Mouse (Mus musculus) layer of hippocampus, postnatal 14 days (tissue): ENCODE measurements at regions not wholly inside any gene's neighbourhood (a gene's known extent, or its start where the extent isn't known, plus 50 kb on each side); places are given as distances from the start of the nearest gene placed in this dataset.

ENCODE experiments used
- DNase-seq, 2 experiments: peaks; one replicate each; pipeline ENCODE4 v3.0.0; 2021 to 2022; ENCODE audit warnings: low spot score in 2 of 2, mixed read lengths in 1 of 2

GRCm38 (mm10) chrX:146317487-146317886 lies 644.8 kb upstream of the Htr2c start:
- DNase-seq: peak in 1 of 2 experiments; percentile 10
